Mouse (Mus musculus): Measurements from ENCODE around the gene Myof.

GRCm38 (mm10) chr19:37992184-37992554 is 51.2 kb downstream of the Myof start:
- TF ChIP-seq CTCF (IDR thresholded peaks at IDR 0.05; ENCODE audit: borderline replicate concordance, insufficient read depth, low read length): no peak
- TF ChIP-seq POLR2A (IDR thresholded peaks at IDR 0.05; ENCODE audit: low read depth, low read length): no peak

Measured in embryonic fibroblast, embryonic 13.5 days (primary cell).